Mouse (Mus musculus) MEL (cell line): ENCODE measurements around the gene Ywhag. TPM values are rescaled to one million over a fixed set of nuclear protein-coding genes. Genes with fewer than 3 reads are reported as not detected.

Source experiments
- DNase-seq: peaks from one replicate; pipeline ENCODE4 v3.0.0; 2011; ENCODE audit warnings: low read depth, low spot score
- H3K27ac ChIP-seq: 2 replicates; pipeline ENCODE4 v1.5.1; 2012; ENCODE audit warnings: low read depth, mild to moderate bottlenecking, control low read depth, low read length, moderate library complexity; ENCODE audit not compliant: control insufficient read depth
- H3K27me3 ChIP-seq, 2 experiments: fragments of 150-350 bp in 1 of 2; sonication (generic) in 1 of 2; 2 replicates each; pipeline ENCODE4 v1.6.1; 2012; ENCODE audit warnings: low read length in 2 of 2, mild to moderate bottlenecking in 2 of 2, improper control_type of control experiment in 1 of 2, moderate library complexity in 1 of 2; ENCODE audit not compliant: insufficient read depth in 2 of 2, control insufficient read depth in 1 of 2
- H3K36me3 ChIP-seq, 2 experiments: 2 replicates each; pipeline ENCODE4 v1.6.1; 2012 to 2014; ENCODE audit warnings: low read length in 2 of 2, improper control_type of control experiment in 1 of 2, inconsistent platforms in 1 of 2, mild to moderate bottlenecking in 1 of 2; ENCODE audit not compliant: insufficient read depth in 2 of 2, control insufficient read depth in 1 of 2
- H3K4me1 ChIP-seq, 2 experiments: fragments of 150-350 bp in 1 of 2; sonication (generic) in 1 of 2; 2 replicates each; pipeline ENCODE4 v1.6.1; 2012; ENCODE audit warnings: low read length in 2 of 2, improper control_type of control experiment in 1 of 2, mild to moderate bottlenecking in 1 of 2; ENCODE audit not compliant: insufficient read depth in 2 of 2, control insufficient read depth in 1 of 2
- H3K4me3 ChIP-seq, 2 experiments: fragments of 150-350 bp in 1 of 2; sonication (generic) in 1 of 2; 2 replicates each; pipeline ENCODE4 v1.5.1; 2012; ENCODE audit warnings: low read depth in 2 of 2, low read length in 2 of 2, mild to moderate bottlenecking in 2 of 2, moderate library complexity in 2 of 2, control low read depth in 1 of 2, improper control_type of control experiment in 1 of 2; ENCODE audit not compliant: control insufficient read depth in 1 of 2, insufficient read depth in 1 of 2
- H3K79me2 ChIP-seq: 2 replicates; pipeline ENCODE4 v1.6.1; 2012; ENCODE audit warnings: mild to moderate bottlenecking, low read length, moderate library complexity; ENCODE audit not compliant: control insufficient read depth, poor library complexity, insufficient read depth
- H3K9ac ChIP-seq: 2 replicates; pipeline ENCODE4 v1.6.1; 2012; ENCODE audit warnings: low read depth, mild to moderate bottlenecking, control low read depth, low read length, moderate library complexity; ENCODE audit not compliant: control insufficient read depth, poor library complexity, severe bottlenecking
- H3K9me3 ChIP-seq: fragments of 150-350 bp; sonication (generic); replicated peaks from 2 replicates; pipeline ENCODE4 v1.6.1; 2012; ENCODE audit warnings: mild to moderate bottlenecking, low read length, improper control_type of control experiment, moderate library complexity; ENCODE audit not compliant: insufficient read depth
- BHLHE40 ChIP-seq: IDR thresholded peaks from 2 replicates; pipeline ENCODE4 v1.6.1; 2012; ENCODE audit warnings: low read depth, mild to moderate bottlenecking, inconsistent platforms, low read length, improper control_type of control experiment, borderline replicate concordance
- CHD1 ChIP-seq: IDR thresholded peaks from 2 replicates; pipeline ENCODE4 v1.6.1; 2012; ENCODE audit warnings: low read depth, mild to moderate bottlenecking, inconsistent platforms, low read length, improper control_type of control experiment
- CHD2 ChIP-seq: IDR thresholded peaks from 2 replicates; pipeline ENCODE4 v1.6.1; 2011; ENCODE audit warnings: low read length, improper control_type of control experiment
- CTCF ChIP-seq, 3 experiments: IDR thresholded peaks in 2 of 3; conservative IDR thresholded peaks in 1 of 3; 2 replicates each; pipeline ENCODE4 v1.5.1; 2011 to 2012; ENCODE audit warnings: low read length in 3 of 3, low read depth in 2 of 3, mild to moderate bottlenecking in 2 of 3, improper control_type of control experiment in 1 of 3, inconsistent platforms in 1 of 3, mixed read lengths in 1 of 3, moderate library complexity in 1 of 3; ENCODE audit not compliant: control insufficient read depth in 1 of 3, insufficient read depth in 1 of 3, poor library complexity in 1 of 3, severe bottlenecking in 1 of 3
- E2F4 ChIP-seq: IDR thresholded peaks from 2 replicates; pipeline ENCODE4 v1.6.1; 2011; ENCODE audit warnings: low read depth, low read length, improper control_type of control experiment, borderline replicate concordance
- ELF1 ChIP-seq: IDR thresholded peaks from 2 replicates; pipeline ENCODE4 v1.6.1; 2014; ENCODE audit warnings: low read depth, mild to moderate bottlenecking, inconsistent platforms, low read length, improper control_type of control experiment, moderate library complexity
- EP300 ChIP-seq, 2 experiments: IDR thresholded peaks; 2 replicates each; pipeline ENCODE4 v1.6.1; 2011; ENCODE audit warnings: improper control_type of control experiment in 2 of 2, low read length in 2 of 2, low read depth in 1 of 2, mild to moderate bottlenecking in 1 of 2
- GABPA ChIP-seq: IDR thresholded peaks from 2 replicates; pipeline ENCODE4 v1.6.1; 2012; ENCODE audit warnings: low read depth, mild to moderate bottlenecking, inconsistent platforms, low read length, improper control_type of control experiment, moderate library complexity
- HCFC1 ChIP-seq: IDR thresholded peaks from 2 replicates; pipeline ENCODE4 v1.6.1; 2012; ENCODE audit warnings: low read depth, mild to moderate bottlenecking, inconsistent platforms, low read length, improper control_type of control experiment, moderate library complexity
- JUND ChIP-seq: IDR thresholded peaks from 2 replicates; pipeline ENCODE4 v1.6.1; 2011; ENCODE audit warnings: low read depth, mild to moderate bottlenecking, improper control_type of control experiment, low read length
- MAFK ChIP-seq: IDR thresholded peaks from 2 replicates; pipeline ENCODE4 v1.6.1; 2011; ENCODE audit warnings: low read depth, mild to moderate bottlenecking, low read length, improper control_type of control experiment, borderline replicate concordance
- MAZ ChIP-seq: IDR thresholded peaks from 2 replicates; pipeline ENCODE4 v1.6.1; 2012; ENCODE audit warnings: low read depth, mild to moderate bottlenecking, inconsistent platforms, low read length, improper control_type of control experiment
- MEF2A ChIP-seq: IDR thresholded peaks from 2 replicates; pipeline ENCODE4 v1.6.1; 2014; ENCODE audit warnings: low read depth, mild to moderate bottlenecking, inconsistent platforms, low read length, improper control_type of control experiment; ENCODE audit not compliant: poor library complexity, insufficient replicate concordance, severe bottlenecking; ENCODE audit errors: extremely low read depth
- MXI1 ChIP-seq: IDR thresholded peaks from 2 replicates; pipeline ENCODE4 v1.6.1; 2011; ENCODE audit warnings: mild to moderate bottlenecking, low read depth, low read length, improper control_type of control experiment
- MYB ChIP-seq: IDR thresholded peaks from 2 replicates; pipeline ENCODE4 v1.6.1; 2011; ENCODE audit warnings: mild to moderate bottlenecking, low read depth, low read length, improper control_type of control experiment
- NELFE ChIP-seq: IDR thresholded peaks from 2 replicates; pipeline ENCODE4 v1.6.1; 2011; ENCODE audit warnings: low read depth, low read length, improper control_type of control experiment
- NRF1 ChIP-seq: IDR thresholded peaks from 2 replicates; pipeline ENCODE4 v1.6.1; 2014; ENCODE audit warnings: low read depth, mild to moderate bottlenecking, inconsistent platforms, low read length, improper control_type of control experiment, moderate library complexity; ENCODE audit not compliant: poor library complexity, insufficient read depth, severe bottlenecking
- POLR2AphosphoS5 ChIP-seq: IDR thresholded peaks from 2 replicates; pipeline ENCODE4 v1.6.1; 2012; ENCODE audit warnings: low read depth, borderline replicate concordance, mild to moderate bottlenecking, inconsistent platforms, low read length, moderate library complexity, mixed read lengths
- RAD21 ChIP-seq: IDR thresholded peaks from 2 replicates; pipeline ENCODE4 v1.6.1; 2011; ENCODE audit warnings: mild to moderate bottlenecking, low read depth, low read length, improper control_type of control experiment
- RCOR1 ChIP-seq: IDR thresholded peaks from 2 replicates; pipeline ENCODE4 v1.6.1; 2012; ENCODE audit warnings: low read depth, mild to moderate bottlenecking, inconsistent platforms, low read length, improper control_type of control experiment
- SIN3A ChIP-seq: IDR thresholded peaks from 2 replicates; pipeline ENCODE4 v1.6.1; 2012; ENCODE audit warnings: low read length, improper control_type of control experiment, inconsistent platforms
- SMC3 ChIP-seq: IDR thresholded peaks from 2 replicates; pipeline ENCODE4 v1.6.1; 2011; ENCODE audit warnings: low read depth, low read length, improper control_type of control experiment
- TAL1 ChIP-seq: IDR thresholded peaks from 2 replicates; pipeline ENCODE4 v1.6.1; 2012; ENCODE audit warnings: mild to moderate bottlenecking, inconsistent platforms, low read length, moderate library complexity, mixed read lengths
- TBP ChIP-seq: IDR thresholded peaks from 2 replicates; pipeline ENCODE4 v1.8.0; 2011; ENCODE audit warnings: low read depth, low read length, improper control_type of control experiment
- UBTF ChIP-seq: IDR thresholded peaks from 2 replicates; pipeline ENCODE4 v1.6.1; 2012; ENCODE audit warnings: low read depth, mild to moderate bottlenecking, inconsistent platforms, low read length, improper control_type of control experiment, moderate library complexity, borderline replicate concordance; ENCODE audit not compliant: insufficient read depth
- USF1 ChIP-seq: IDR thresholded peaks from 2 replicates; pipeline ENCODE4 v1.6.1; 2014; ENCODE audit warnings: low read depth, mild to moderate bottlenecking, inconsistent platforms, low read length, improper control_type of control experiment, moderate library complexity
- USF2 ChIP-seq, 2 experiments: IDR thresholded peaks; 2 replicates each; pipeline ENCODE4 v1.6.1; 2011 to 2012; ENCODE audit warnings: improper control_type of control experiment in 2 of 2, low read length in 2 of 2, borderline replicate concordance in 1 of 2, inconsistent platforms in 1 of 2, low read depth in 1 of 2, mild to moderate bottlenecking in 1 of 2; ENCODE audit not compliant: insufficient read depth in 1 of 2
- ZKSCAN1 ChIP-seq: IDR thresholded peaks from 2 replicates; pipeline ENCODE4 v1.6.1; 2012; ENCODE audit warnings: low read depth, mild to moderate bottlenecking, inconsistent platforms, low read length, improper control_type of control experiment, moderate library complexity
- ZMIZ1 ChIP-seq: IDR thresholded peaks from 2 replicates; pipeline ENCODE4 v1.6.1; 2012; ENCODE audit warnings: low read depth, mild to moderate bottlenecking, inconsistent platforms, low read length, improper control_type of control experiment, moderate library complexity
- ZNF384 ChIP-seq: IDR thresholded peaks from 2 replicates; pipeline ENCODE4 v1.6.1; 2012; ENCODE audit warnings: low read depth, mild to moderate bottlenecking, inconsistent platforms, low read length, improper control_type of control experiment
- polyA plus RNA-seq, 2 experiments: library from polyadenylated mRNA; stranded (reverse) in 1 of 2; unstranded in 1 of 2; fragments of >175 nt in 1 of 2; fragments of >200 nt in 1 of 2; gene quantifications; 2 replicates each; pipeline versions ENCODE4 v1.2.1 to v1.2.4; 2012; ENCODE audit warnings: low replicate concordance in 2 of 2, low read depth in 1 of 2; ENCODE audit not compliant: insufficient read length in 2 of 2, insufficient read depth in 1 of 2, missing spikeins in 1 of 2
- total RNA-seq: library from RNA; depleted of rRNA; stranded (reverse); fragments of 300-350 nt; gene quantifications from 2 replicates; pipeline ENCODE4 v1.2.3, GENCODE M21; 2012

Gene Ywhag
- total and polyA plus RNA-seq, 3 experiments = 109 to 295 (median 268) TPM

- no peaks in the 10 kb centered on the region for H3K27me3 ChIP-seq
Observed at GRCm38 (mm10) chr5:135935176-135935523, 734 bp upstream of the Ywhag start.

GRCm38 (mm10) chr5:135933900-135934441, 445 bp downstream of the Ywhag start:
- Histone ChIP-seq H3K4me1 (peaks cover 4 to 33% of the 10 kb centered on the region in 2 experiments), H3K27ac (peak overlapping the region; percentile 97), H3K79me2 (peaks cover 51% of the 10 kb centered on the region), H3K4me3 (peak overlapping the region; percentile 78 to 97), H3K36me3 (peaks cover 20 to 43% of the 10 kb centered on the region in 2 experiments), H3K9ac (peak overlapping the region; percentile 97), H3K27me3 (no peaks in the 10 kb centered on the region), H3K9me3 (no peaks in the 10 kb centered on the region)
- DNase-seq = peak; percentile 90
- TF ChIP-seq ZKSCAN1 (no peak), CHD2 (peak; percentile 79), NELFE (no peak), NRF1 (peak; percentile 36; the same call in 1 of the 2 replicates), MYB (no peak), CTCF (IDR thresholded peaks at IDR 0.05 in 2 of 3, conservative IDR thresholded peaks at IDR 0.05 in 1 of 3; ENCODE audit: control insufficient read depth in 1 of 3, insufficient read depth in 1 of 3, low read depth in 2 of 3, low read length in 3 of 3, poor library complexity in 1 of 3, severe bottlenecking in 1 of 3) (no peak), MAFK (no peak), HCFC1 (peak; percentile 51; the same call in 1 of the 2 replicates), USF2 (IDR thresholded peaks at IDR 0.05; ENCODE audit: borderline replicate concordance in 1 of 2, insufficient read depth in 1 of 2, low read depth in 1 of 2, low read length in 2 of 2) (no peak), CHD1 (no peak), RAD21 (no peak), USF1 (no peak), RCOR1 (peak; percentile 30; the same call in 1 of the 2 replicates), E2F4 (no peak), UBTF (no peak), TAL1 (no peak), JUND (no peak), SIN3A (peak; percentile 49), SMC3 (no peak), MXI1 (peak; percentile 70), ZMIZ1 (no peak), TBP (no peak), ZNF384 (no peak), GABPA (no peak), MAZ (peak; percentile 95), BHLHE40 (no peak), POLR2AphosphoS5 (no peak), MEF2A (no peak)

More at GRCm38 (mm10) chr5:135935176-135935523, 734 bp upstream of the Ywhag start:
- TF ChIP-seq MYB (no peak), NELFE (peak; percentile 34; the same call in 1 of the 2 replicates), SMC3 (no peak), TAL1 (no peak), UBTF (no peak), TBP (peak; percentile 39; the same call in 1 of the 2 replicates), EP300 (IDR thresholded peaks at IDR 0.05; ENCODE audit: low read depth in 1 of 2, low read length in 2 of 2) (peak in 1 of 2 experiments; percentile 2; a peak in 1 of 4 replicates), ELF1 (no peak)
- TF ChIP-seq, all 39 proteins: peak for 3
- H3K36me3 ChIP-seq = peaks cover 13 to 33% of the 10 kb centered on the region in 2 experiments
- peak overlapping the region; percentile 92 for H3K27ac ChIP-seq
- H3K4me1 ChIP-seq = peaks cover 4 to 24% of the 10 kb centered on the region in 2 experiments
- H3K4me3 ChIP-seq = peak overlapping the region; percentile 49 to 70
- no peaks in the 10 kb centered on the region for H3K9me3 ChIP-seq
- DNase-seq = no peak
- peaks cover 39% of the 10 kb centered on the region for H3K79me2 ChIP-seq
- H3K9ac ChIP-seq = peak overlapping the region; percentile 92
